Mouse (Mus musculus): ENCODE data around the gene Pogk.

Pogk gene

DNA sequence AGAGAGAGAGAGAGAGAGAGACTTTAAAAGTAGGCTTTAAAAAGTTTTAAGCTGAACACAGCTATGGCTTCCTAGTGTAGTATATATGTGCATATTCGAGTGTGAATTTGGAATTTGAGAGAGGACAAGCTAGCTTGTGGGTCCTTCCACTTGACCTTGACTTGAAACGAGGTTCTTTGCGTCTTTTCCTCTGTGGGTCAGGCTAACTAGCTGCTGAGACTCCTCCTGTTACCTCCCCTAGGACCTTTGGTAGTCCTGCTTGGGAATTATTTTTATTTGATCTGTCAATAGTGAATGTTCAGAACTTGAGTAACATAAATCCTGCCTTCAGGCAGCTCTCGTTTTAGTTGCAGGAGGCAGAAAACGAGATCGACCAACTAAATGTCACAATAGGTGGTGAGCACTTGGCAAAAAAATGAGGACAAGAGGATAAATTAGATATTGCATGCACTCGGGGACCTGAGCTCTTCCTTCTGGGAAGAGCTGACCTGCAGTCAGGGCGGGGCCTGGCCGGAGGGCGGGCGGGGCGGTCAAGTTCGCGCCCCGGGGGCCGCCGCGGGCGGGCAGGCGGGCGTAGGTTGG, 31.1 kb downstream of the Pogk start:
- no peak for DNase-seq

DNA sequence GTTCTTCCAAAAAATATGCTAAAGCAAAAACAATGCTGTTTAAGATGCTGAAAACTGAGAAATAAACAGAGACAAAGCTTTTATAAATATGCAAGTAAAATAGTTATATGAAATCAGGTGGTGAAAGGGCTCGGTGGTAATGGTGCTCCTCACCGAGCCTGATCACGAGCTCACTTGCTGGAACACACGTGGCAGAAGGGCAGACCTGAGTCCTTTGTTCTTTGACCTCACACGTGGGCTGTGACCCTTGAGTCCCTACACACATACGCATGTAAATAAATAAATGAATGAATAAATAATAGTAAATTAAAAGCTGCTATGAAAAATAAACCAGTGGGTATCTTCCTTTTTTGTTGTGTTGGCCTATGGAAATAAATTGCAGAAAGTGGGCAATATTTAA, 32.5 kb downstream of the Pogk start:
- no peak for DNase-seq

DNA sequence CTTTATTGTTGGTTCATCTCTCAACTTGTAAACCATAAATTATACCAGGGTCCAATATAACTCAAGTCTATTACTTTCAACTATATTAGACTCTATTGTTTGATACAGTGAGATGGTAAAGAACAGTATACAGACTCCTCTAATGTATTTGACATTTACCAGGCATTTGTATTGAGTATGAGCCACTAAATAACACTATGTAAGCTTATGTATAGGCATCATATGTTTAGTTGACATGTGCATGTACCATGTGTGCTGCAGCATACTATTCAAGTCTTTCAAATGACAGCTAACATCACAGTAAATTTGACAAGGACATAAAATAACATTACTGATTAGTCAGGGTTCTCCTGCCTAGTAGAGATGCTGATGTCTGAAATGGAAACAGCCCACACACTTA, 46.5 kb downstream of the Pogk start:
- DNase-seq: no peak

DNA sequence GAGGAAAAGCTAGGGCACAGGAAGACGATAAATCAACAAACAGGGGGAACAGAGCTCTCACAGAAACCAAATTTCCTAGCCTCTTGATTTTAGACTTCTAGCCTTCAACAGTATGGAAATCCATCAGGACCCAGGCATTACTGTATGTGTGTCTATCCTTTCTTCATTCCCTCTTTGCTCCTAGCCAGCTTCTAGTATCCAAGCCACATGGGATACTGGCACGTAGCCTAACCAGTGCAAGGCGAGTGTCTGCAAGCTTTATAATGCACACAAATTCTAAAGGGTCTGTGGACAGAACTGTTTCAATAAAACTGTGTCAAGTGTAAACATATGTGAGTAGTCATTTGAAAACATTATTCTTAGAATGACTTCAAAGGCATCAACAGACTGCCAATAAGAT, 47.0 kb downstream of the Pogk start:
- no peak for DNase-seq

- DNase-seq: no peak
These were observed 47.8 kb downstream of the Pogk start for GRCm38 (mm10) chr1:166361842-166362241.

- DNase-seq: no peak
These were observed 48.8 kb downstream of the Pogk start for GRCm38 (mm10) chr1:166360896-166361295.

GRCm38 (mm10) chr1:166360157-166360855, 49.4 kb downstream of the Pogk start:
- DNase-seq: peak; percentile 58 to 85

- DNase-seq: no peak
These were observed 59.9 kb downstream of the Pogk start for GRCm38 (mm10) chr1:166349751-166350150.

DNA sequence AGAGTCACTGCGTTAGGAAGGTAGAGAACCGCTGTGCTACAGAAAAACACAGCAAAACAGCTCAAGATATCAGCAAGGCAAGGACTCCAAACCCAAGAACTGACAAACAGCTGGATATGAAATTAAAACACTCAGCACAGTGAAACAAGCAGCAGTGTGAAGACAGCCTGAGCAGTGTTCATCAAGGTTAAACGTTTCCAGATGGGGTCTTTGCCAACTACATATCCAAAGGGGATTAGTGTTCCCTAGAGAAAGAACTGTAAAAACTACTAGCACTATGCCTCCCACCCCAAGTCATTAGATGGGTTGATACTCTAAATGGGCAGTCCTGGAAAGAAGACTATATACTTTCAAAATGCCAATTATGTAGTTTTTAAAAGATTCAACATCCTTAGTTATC, 60.3 kb downstream of the Pogk start:
- DNase-seq: no peak

GRCm38 (mm10) chr1:166346906-166347305, 62.8 kb downstream of the Pogk start:
- DNase-seq: no peak

DNA sequence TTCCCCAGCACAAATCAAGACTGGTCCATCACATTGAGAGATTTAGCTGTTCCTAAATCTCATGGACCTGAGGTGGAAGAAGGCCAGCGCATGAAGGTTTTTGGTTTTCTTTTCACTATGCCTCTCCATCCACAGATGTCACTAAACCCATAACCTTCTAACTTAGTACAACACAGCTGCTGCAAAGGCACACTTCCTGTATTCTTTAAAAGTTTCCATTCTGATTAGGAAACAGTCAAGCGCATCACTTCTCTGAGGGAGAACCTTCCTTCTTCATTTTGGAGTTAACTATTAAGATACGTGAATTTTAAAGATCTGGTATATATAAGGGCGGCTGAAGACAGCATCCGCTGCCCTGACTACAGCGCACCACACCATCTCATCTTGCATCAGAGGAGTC, 64.1 kb downstream of the Pogk start:
- DNase-seq: no peak

- no peak for DNase-seq
These were observed 65.2 kb downstream of the Pogk start for GRCm38 (mm10) chr1:166344300-166345077.

DNA sequence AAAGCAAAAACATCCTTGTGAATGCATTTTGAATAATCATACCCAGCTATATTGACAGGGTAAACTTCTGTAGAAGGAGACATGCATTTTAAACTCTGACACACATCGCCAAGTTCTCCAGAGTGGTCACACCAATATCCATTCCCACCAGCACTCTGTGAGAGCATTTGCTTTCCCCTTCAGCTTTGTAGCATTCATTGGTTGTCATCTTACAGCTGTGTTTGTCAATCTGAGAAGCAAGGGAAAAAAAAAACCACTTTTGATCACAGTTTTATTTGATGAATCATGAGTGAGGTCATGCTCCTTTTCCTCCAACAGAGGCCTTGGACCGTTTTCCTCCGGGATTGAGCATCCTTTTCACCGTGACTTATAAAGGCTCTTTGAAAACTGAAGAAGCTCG, 66.1 kb downstream of the Pogk start:
- DNase-seq: no peak

DNA sequence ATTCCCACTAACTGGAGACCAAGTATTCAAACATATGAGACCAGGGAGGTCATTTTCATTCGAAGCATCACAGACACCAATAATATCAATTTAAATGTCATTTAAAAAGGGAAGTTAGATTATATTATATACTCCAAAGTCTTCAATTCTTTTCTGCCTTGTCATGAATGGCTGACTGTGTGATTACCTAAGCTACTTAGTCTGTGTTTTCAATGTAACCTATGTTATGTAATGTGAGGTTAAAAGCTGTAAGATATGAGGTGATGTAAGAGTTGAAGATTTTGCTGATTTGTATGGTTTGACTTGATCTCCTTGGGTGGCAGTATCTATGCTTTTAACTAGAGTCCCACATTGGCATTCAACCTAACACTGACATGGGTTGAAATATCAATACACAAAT, 67.1 kb downstream of the Pogk start:
- no peak for DNase-seq

DNA sequence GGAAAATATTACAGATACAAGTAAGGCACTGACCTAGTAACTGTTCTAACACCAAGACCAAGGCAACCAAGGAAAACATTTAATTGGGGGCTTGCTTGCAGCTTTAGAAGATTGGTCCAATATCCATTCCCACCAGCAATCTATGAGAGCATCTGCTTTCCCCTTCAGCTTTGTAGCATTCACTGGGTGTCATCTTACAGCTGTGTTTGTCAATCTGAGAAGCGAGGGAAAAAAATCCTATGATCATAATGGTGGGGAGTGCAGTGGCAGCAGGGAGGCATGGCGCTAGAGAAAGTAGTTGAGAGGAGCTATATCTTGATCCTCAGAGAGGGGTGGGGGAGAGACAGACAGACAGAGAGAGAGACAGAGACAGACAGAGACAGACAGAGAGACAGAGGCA, 67.6 kb downstream of the Pogk start:
- DNase-seq: no peak

GRCm38 (mm10) chr1:166339110-166339509, 70.6 kb downstream of the Pogk start:
- DNase-seq: peak in 1 of 2 experiments; percentile 5
